Mouse (Mus musculus) ES-E14 (cell line): Measurements from ENCODE around the gene Snrk.

Experiments used
- CHD2 ChIP-seq: IDR thresholded peaks from 2 replicates; pipeline ENCODE4 v1.6.1; 2014; ENCODE audit warnings: mild to moderate bottlenecking, low read depth, low read length, inconsistent platforms
- HCFC1 ChIP-seq: IDR thresholded peaks from 2 replicates; pipeline ENCODE4 v1.6.1; 2012; ENCODE audit warnings: low read length, inconsistent platforms, borderline replicate concordance; ENCODE audit not compliant: insufficient read depth
- MAFK ChIP-seq: IDR thresholded peaks from 2 replicates; pipeline ENCODE4 v1.6.1; 2014; ENCODE audit warnings: mild to moderate bottlenecking, low read depth, low read length, inconsistent platforms; ENCODE audit not compliant: insufficient read depth
- ZC3H11A ChIP-seq: IDR thresholded peaks from 2 replicates; pipeline ENCODE4 v1.6.1; 2012; ENCODE audit warnings: low read depth, mild to moderate bottlenecking, inconsistent platforms, low read length, borderline replicate concordance

DNA sequence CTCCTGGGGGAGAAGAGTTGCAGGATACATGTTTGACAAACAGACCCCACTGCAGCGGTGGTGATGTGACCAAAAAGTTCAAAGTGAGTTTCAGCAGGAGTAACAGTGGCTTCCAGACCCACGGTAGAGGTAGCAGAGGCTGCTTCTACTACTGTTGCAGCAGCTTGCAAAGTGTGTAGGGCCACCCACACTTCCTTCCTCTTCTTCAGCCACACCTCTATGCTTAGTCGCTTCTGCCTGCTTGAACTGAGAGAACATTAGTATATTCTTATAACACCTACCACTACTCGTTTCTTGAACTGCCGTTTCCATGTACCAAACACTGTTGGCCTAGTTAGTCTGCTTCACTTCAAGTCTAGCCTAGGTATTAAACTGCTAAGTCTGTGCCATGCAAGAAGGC, 11.6 kb downstream of the Snrk start:
- TF ChIP-seq CHD2 (no peak), MAFK (no peak), HCFC1 (no peak), ZC3H11A (no peak)
